Mouse (Mus musculus) hindbrain, postnatal 0 days (tissue): ENCODE measurements around the gene Gm20388. TPM values are rescaled to one million over a fixed set of nuclear protein-coding genes. Genes with fewer than 3 reads are reported as not detected.

Experiments used
- ATAC-seq: fragments of 200-750 bp; cut with Nextera tagmentation; 2 replicates; pipeline ENCODE4 v1.8.0; 2017; ENCODE audit warnings: mild to moderate bottlenecking, moderate TSS enrichment, moderate library complexity
- DNase-seq: peaks from one replicate; pipeline ENCODE4 v3.0.0-alpha.2; 2015; ENCODE audit warnings: low spot score
- H3K27ac ChIP-seq: fragments of 300-500 bp; sonication (generic); 2 replicates; pipeline ENCODE4 v1.5.1; 2014; ENCODE audit warnings: mild to moderate bottlenecking
- H3K27me3 ChIP-seq: fragments of 300-500 bp; sonication (generic); 2 replicates; pipeline ENCODE4 v1.6.1; 2014; ENCODE audit warnings: low read length, mixed read lengths; ENCODE audit not compliant: insufficient read depth
- H3K36me3 ChIP-seq: fragments of 300-500 bp; sonication (generic); 2 replicates; pipeline ENCODE4 v1.6.1; 2014; ENCODE audit warnings: low read length, mixed read lengths; ENCODE audit not compliant: insufficient read depth
- H3K4me1 ChIP-seq: fragments of 300-500 bp; sonication (generic); 2 replicates; pipeline ENCODE4 v1.6.1; 2014; ENCODE audit warnings: antibody characterized with exemption, low read length, mixed read lengths; ENCODE audit not compliant: insufficient read depth
- H3K4me2 ChIP-seq: fragments of 300-500 bp; sonication (generic); 2 replicates; pipeline ENCODE4 v1.6.1; 2014; ENCODE audit warnings: low read depth, mild to moderate bottlenecking, low read length, moderate library complexity, mixed read lengths
- H3K4me3 ChIP-seq: fragments of 300-500 bp; sonication (generic); 2 replicates; pipeline ENCODE4 v1.5.1; 2014; ENCODE audit warnings: low read length
- H3K9ac ChIP-seq: fragments of 300-500 bp; sonication (generic); replicated peaks from 2 replicates; pipeline ENCODE4 v1.6.1; 2014; ENCODE audit warnings: mild to moderate bottlenecking, low read length, moderate library complexity, mixed read lengths
- H3K9me3 ChIP-seq: fragments of 300-500 bp; sonication (generic); 2 replicates; pipeline ENCODE4 v1.6.1; 2016; ENCODE audit warnings: low read length, mixed read lengths
- CTCF ChIP-seq: IDR thresholded peaks from 2 replicates; pipeline ENCODE4 v1.5.1; 2016; ENCODE audit warnings: antibody characterized with exemption, control low read depth, low read depth
- WGBS: fragments of 180-500 bp; shearing (Covaris S2); extraction: QIAGEN DNeasy Blood & Tissue Kit; methylation state at CpG from one replicate; pipeline ENCODE4 v1.1.7; 2014; 5-methylcytosine and 5-hydroxymethylcytosine counted together
- polyA plus RNA-seq: library from polyadenylated mRNA; unstranded; fragments of >200 nt; fragmentation: Nextera tagmentation; extraction: Ambion mirVana; gene quantifications from 2 replicates; pipeline ENCODE4 v1.2.1, GENCODE M21; 2015
- total RNA-seq: library from RNA; depleted of rRNA; stranded (reverse); fragments of >200 nt; gene quantifications from 2 replicates; pipeline ENCODE4 v1.2.3, GENCODE M21; 2014

The Gm20388 gene
- total and polyA plus RNA-seq, 2 experiments from 2014 or later = 71.3 TPM; not detected in 1

GRCm38 (mm10) chr8:121806126-121806525, 1895.5 kb downstream of the Gm20388 start:
- no peak overlapping the region for H3K4me2 ChIP-seq
- no peak overlapping the region for H3K27ac ChIP-seq
- TF ChIP-seq CTCF = no peak
- ATAC-seq (no peak), DNase-seq (no peak)
- no peak overlapping the region for H3K4me3 ChIP-seq
- peaks cover 25% of the 10 kb centered on the region for H3K36me3 ChIP-seq
- H3K9me3 ChIP-seq = no peaks in the 10 kb centered on the region
- H3K9ac ChIP-seq = no peak overlapping the region
- H3K4me1 ChIP-seq = no peaks in the 10 kb centered on the region
- H3K27me3 ChIP-seq = no peaks in the 10 kb centered on the region
- WGBS = 93% methylated on average over 13 of the region's 13 CpGs

- H3K9me3 ChIP-seq = no peaks in the 10 kb centered on the region
- 72% methylated on average over 11 of the region's 11 CpGs for WGBS
- DNase-seq = no peak
- H3K36me3 ChIP-seq = peaks cover 33% of the 10 kb centered on the region
- H3K9ac ChIP-seq = no peak overlapping the region
- no peak overlapping the region for H3K27ac ChIP-seq
- H3K27me3 ChIP-seq = no peaks in the 10 kb centered on the region
- no peak overlapping the region for H3K4me2 ChIP-seq
- H3K4me3 ChIP-seq = no peak overlapping the region
- TF ChIP-seq CTCF = peak; percentile 25; the same call in 1 of the 2 replicates
- no peak for ATAC-seq
- H3K4me1 ChIP-seq = no peaks in the 10 kb centered on the region
These were observed 1897.4 kb downstream of the Gm20388 start for GRCm38 (mm10) chr8:121808032-121808431.

DNA sequence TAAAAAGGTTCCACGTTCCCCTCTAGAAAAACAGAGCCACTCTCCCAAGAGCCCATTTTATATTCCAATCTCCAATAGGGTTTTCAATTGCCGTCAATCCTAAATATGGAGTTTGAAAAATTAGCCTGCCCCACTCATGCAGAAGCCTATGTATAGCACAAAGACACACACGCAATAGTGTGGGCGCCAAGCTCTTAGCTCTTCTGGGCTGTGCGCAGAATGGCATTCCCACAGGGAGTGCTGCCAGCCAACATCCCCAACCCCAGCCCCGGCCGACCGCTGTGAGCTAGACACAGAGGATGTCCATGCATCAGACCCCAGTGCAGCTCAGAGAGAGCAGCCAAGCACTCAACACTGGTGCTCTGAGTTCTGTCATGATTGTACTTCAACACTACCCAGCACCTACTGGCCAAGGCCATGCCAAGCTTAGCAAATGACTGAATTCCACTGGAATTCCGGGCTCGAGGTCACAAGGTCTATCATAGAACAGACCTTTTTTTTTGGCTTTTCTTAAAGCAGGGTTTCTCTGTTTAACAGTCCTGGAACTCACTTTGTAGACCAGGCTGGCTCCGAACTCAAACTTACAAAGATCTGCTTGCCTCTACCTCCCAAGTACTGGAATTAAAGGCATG, 1899.0 kb downstream of the Gm20388 start:
- H3K4me2 ChIP-seq = no peak overlapping the region
- no peak overlapping the region for H3K27ac ChIP-seq
- no peak for TF ChIP-seq CTCF
- no peak overlapping the region for H3K4me3 ChIP-seq
- no peak for ATAC-seq
- H3K9me3 ChIP-seq = no peaks in the 10 kb centered on the region
- 93% methylated on average over 11 of the region's 11 CpGs for WGBS
- peaks cover 29% of the 10 kb centered on the region for H3K36me3 ChIP-seq
- no peak for DNase-seq
- H3K27me3 ChIP-seq = no peaks in the 10 kb centered on the region
- no peak overlapping the region for H3K9ac ChIP-seq
- H3K4me1 ChIP-seq = no peaks in the 10 kb centered on the region

GRCm38 (mm10) chr8:121811502-121811901, 1900.9 kb downstream of the Gm20388 start:
- Histone ChIP-seq H3K27ac (no peak overlapping the region), H3K4me3 (no peak overlapping the region), H3K36me3 (peaks cover 11% of the 10 kb centered on the region; the same call in 1 of the 2 replicates), H3K4me2 (no peak overlapping the region), H3K9me3 (no peaks in the 10 kb centered on the region), H3K4me1 (no peaks in the 10 kb centered on the region), H3K9ac (no peak overlapping the region), H3K27me3 (no peaks in the 10 kb centered on the region)
- DNase-seq (no peak), ATAC-seq (no peak)
- 94% methylated on average over 3 of the region's 3 CpGs for WGBS
- TF ChIP-seq CTCF = no peak

DNA sequence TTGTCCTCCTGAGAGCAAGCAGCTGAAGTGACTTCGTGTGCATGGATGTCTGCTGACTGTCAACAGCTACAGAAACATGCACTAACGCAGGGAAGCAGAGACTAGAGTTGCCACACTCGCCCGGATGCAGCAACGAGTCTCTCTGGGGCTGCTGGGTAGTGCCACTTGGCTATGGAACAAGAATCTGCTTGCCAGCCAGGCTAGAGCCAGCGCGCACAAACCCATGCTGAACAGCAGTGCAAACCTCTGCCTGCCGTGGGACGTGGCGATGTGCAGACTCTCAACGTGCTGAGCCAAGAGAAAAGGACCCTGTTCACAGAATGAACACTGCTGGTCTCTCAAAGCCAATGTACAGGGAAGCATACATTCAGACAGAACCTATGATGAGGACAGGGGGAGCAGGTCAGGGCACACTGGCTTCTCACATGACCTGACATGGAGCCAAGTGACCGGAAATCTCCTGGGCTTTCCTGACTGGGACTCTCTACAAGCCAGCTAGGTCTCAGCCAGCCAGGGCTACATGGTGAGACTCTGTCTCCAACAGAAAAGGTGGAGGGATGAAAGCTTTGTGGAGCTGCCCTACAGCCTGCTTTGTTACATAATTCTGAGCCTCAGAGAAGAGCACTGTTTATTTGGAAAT, 1901.4 kb downstream of the Gm20388 start:
- TF ChIP-seq CTCF = no peak
- Histone ChIP-seq H3K27ac (no peak overlapping the region), H3K4me1 (no peaks in the 10 kb centered on the region), H3K4me3 (no peak overlapping the region), H3K36me3 (peaks cover 11% of the 10 kb centered on the region; the same call in 1 of the 2 replicates), H3K4me2 (no peak overlapping the region), H3K9ac (no peak overlapping the region), H3K27me3 (no peaks in the 10 kb centered on the region), H3K9me3 (no peaks in the 10 kb centered on the region)
- 87% methylated on average over 12 of the region's 12 CpGs for WGBS
- ATAC-seq (no peak), DNase-seq (no peak)

- H3K36me3 ChIP-seq = peaks cover 16% of the 10 kb centered on the region
- no peaks in the 10 kb centered on the region for H3K27me3 ChIP-seq
- no peak overlapping the region for H3K4me2 ChIP-seq
- no peaks in the 10 kb centered on the region for H3K9me3 ChIP-seq
- WGBS = 89% methylated on average over 7 of the region's 7 CpGs
- H3K4me3 ChIP-seq = no peak overlapping the region
- H3K9ac ChIP-seq = no peak overlapping the region
- no peak overlapping the region for H3K27ac ChIP-seq
- DNase-seq (no peak), ATAC-seq (no peak)
- no peaks in the 10 kb centered on the region for H3K4me1 ChIP-seq
- 0 out of 2 replicates have a peak, but pooled peaks have one; percentile 3 for TF ChIP-seq CTCF
These were observed 1907.6 kb downstream of the Gm20388 start for GRCm38 (mm10) chr8:121818226-121818625.

DNA sequence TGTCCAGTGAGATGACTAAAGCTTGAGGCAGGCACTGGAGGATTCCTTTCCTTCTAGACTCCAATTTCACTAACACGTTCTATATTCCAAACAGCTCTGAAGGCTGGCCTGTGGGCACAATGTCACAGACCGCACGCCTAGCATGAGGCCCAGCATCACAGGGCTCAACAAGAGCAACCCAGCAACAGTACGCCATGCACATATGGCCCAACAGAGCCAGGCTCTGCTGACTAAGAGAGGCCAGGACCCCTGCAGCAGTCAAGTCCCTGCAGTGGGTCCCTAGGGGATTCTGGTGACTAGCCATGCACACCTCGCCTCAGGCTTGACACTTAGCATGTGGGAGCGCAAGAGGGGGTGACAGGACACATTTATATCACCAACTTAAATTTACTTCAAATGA, 1910.2 kb downstream of the Gm20388 start:
- no peak overlapping the region for H3K4me2 ChIP-seq
- no peaks in the 10 kb centered on the region for H3K9me3 ChIP-seq
- no peak overlapping the region for H3K27ac ChIP-seq
- no peaks in the 10 kb centered on the region for H3K4me1 ChIP-seq
- no peak overlapping the region for H3K9ac ChIP-seq
- ATAC-seq = no peak
- H3K36me3 ChIP-seq = peaks cover 12% of the 10 kb centered on the region
- H3K27me3 ChIP-seq = no peaks in the 10 kb centered on the region
- no peak for DNase-seq
- TF ChIP-seq CTCF = no peak
- no peak overlapping the region for H3K4me3 ChIP-seq
- whole genome bisulfite sequencing = 89% methylated on average over 6 of the region's 6 CpGs
